Mouse (Mus musculus): Measurements from ENCODE around the gene Lcn2.
A peak's percentile ranks its signal among the peaks of the same experiment; 100 is the strongest.

Lcn2 gene

GRCm38 (mm10) chr2:32387706-32388490 is at the start of gene Lcn2:
TSS of gene Lcn2 (minus strand) at chr2:32388252.
- no peak for DNase-seq (ENCODE audit: low spot score in 2 of 2)

- DNase-seq (ENCODE audit: low spot score in 2 of 2) = no peak
These were observed 49.6 kb upstream of the Lcn2 start for GRCm38 (mm10) chr2:32437612-32438166.

GRCm38 (mm10) chr2:32436686-32437372 is 48.8 kb upstream of the Lcn2 start:
- no peak for DNase-seq (ENCODE audit: low spot score in 2 of 2)

GRCm38 (mm10) chr2:32430701-32431676 is 42.9 kb upstream of the Lcn2 start:
- peak; percentile 92 to 97 for DNase-seq (ENCODE audit: low spot score in 2 of 2)

GRCm38 (mm10) chr2:32429215-32429891 is 41.3 kb upstream of the Lcn2 start:
- DNase-seq (ENCODE audit: low spot score in 2 of 2) = no peak

GRCm38 (mm10) chr2:32428262-32428722 is 40.2 kb upstream of the Lcn2 start:
- peak; percentile 72 to 90 for DNase-seq (ENCODE audit: low spot score in 2 of 2)

GRCm38 (mm10) chr2:32427720-32428119 is 39.7 kb upstream of the Lcn2 start:
- no peak for DNase-seq (ENCODE audit: low spot score in 2 of 2)

GRCm38 (mm10) chr2:32426141-32426540 is 38.1 kb upstream of the Lcn2 start:
- DNase-seq (ENCODE audit: low spot score in 2 of 2) = no peak

GRCm38 (mm10) chr2:32425568-32425967 is 37.5 kb upstream of the Lcn2 start:
- DNase-seq (ENCODE audit: low spot score in 2 of 2) = no peak

GRCm38 (mm10) chr2:32424796-32425195 is 36.7 kb upstream of the Lcn2 start:
- no peak for DNase-seq (ENCODE audit: low spot score in 2 of 2)

- peak in 1 of 2 experiments; percentile 77 for DNase-seq (ENCODE audit: low spot score in 2 of 2)
These were observed 35.7 kb upstream of the Lcn2 start for GRCm38 (mm10) chr2:32423481-32424331.

- DNase-seq (ENCODE audit: low spot score in 2 of 2) = no peak
These were observed 33.8 kb upstream of the Lcn2 start for GRCm38 (mm10) chr2:32421851-32422251.

- DNase-seq (ENCODE audit: low spot score in 2 of 2) = no peak
These were observed 32.6 kb upstream of the Lcn2 start for GRCm38 (mm10) chr2:32420647-32421046.

GRCm38 (mm10) chr2:32420066-32420608 is 32.1 kb upstream of the Lcn2 start:
- no peak for DNase-seq (ENCODE audit: low spot score in 2 of 2)

- DNase-seq (ENCODE audit: low spot score in 2 of 2) = no peak
These were observed 31.3 kb upstream of the Lcn2 start for GRCm38 (mm10) chr2:32419359-32419758.

- DNase-seq (ENCODE audit: low spot score in 2 of 2) = no peak
These were observed 30.5 kb upstream of the Lcn2 start for GRCm38 (mm10) chr2:32418430-32419151.

- DNase-seq (ENCODE audit: low spot score in 2 of 2) = no peak
These were observed 29.4 kb upstream of the Lcn2 start for GRCm38 (mm10) chr2:32417486-32417885.

GRCm38 (mm10) chr2:32416556-32416955 is 28.5 kb upstream of the Lcn2 start:
- no peak for DNase-seq (ENCODE audit: low spot score in 2 of 2)

- DNase-seq (ENCODE audit: low spot score in 2 of 2) = no peak
These were observed 27.7 kb upstream of the Lcn2 start for GRCm38 (mm10) chr2:32415801-32416200.
